Mouse (Mus musculus) layer of hippocampus, postnatal 36 days (tissue): ENCODE data around the gene Ccdc57. TPM values are rescaled to one million over a fixed set of nuclear protein-coding genes. Genes with fewer than 3 reads are reported as not detected.
"Not testable (repeated sequence)": the region's sequence is repeated elsewhere in the genome, so short reads cannot be mapped to it uniquely, and the experiment has no call there.

ENCODE experiments used
- DNase-seq, 2 experiments: peaks; one replicate each; pipeline ENCODE4 v3.0.0; 2022
- total RNA-seq, 2 experiments: library from RNA; stranded (reverse); gene quantifications; 2 replicates each; pipeline ENCODE4 v1.2.3; 2021

The Ccdc57 gene
- total RNA-seq, 2 experiments from 2014 or later = 6.1 to 7.0 TPM

- DNase-seq = no peak
Measured at GRCm38 (mm10) chr11:120783426-120784063, 149.1 kb downstream of the Ccdc57 start.

- not testable (repeated sequence) for DNase-seq
Measured at GRCm38 (mm10) chr11:120781361-120781760, 151.3 kb downstream of the Ccdc57 start.

- DNase-seq = no peak
Measured at GRCm38 (mm10) chr11:120779876-120780275, 152.8 kb downstream of the Ccdc57 start.

GRCm38 (mm10) chr11:120777123-120777522 lies 155.5 kb downstream of the Ccdc57 start:
- DNase-seq = no peak

Other genes starting within 250 kb of the Ccdc57 start
- gene Cenpx, start 219.1 kb downstream of the Ccdc57 start, total RNA-seq = 10 to 100 TPM; 15.5 to 15.7 TPM
- 10 to 100 TPM; 56.6 to 69.3 TPM for gene Lrrc45, start 218.9 kb downstream of the Ccdc57 start, total RNA-seq
- gene Rac3, start 211.4 kb downstream of the Ccdc57 start, total RNA-seq = 10 to 100 TPM; 36.5 to 41.0 TPM
- 10 to 100 TPM in 1 of 2 experiments, 1 to 10 TPM in 1; 8.1 to 10.8 TPM for gene Dcxr, start 205.6 kb downstream of the Ccdc57 start, total RNA-seq
- 1 to 10 TPM; 1.7 to 2.3 TPM for gene Cbr2, start 200.8 kb downstream of the Ccdc57 start, total RNA-seq
- gene Hmga1b, start 170.1 kb downstream of the Ccdc57 start, total RNA-seq = 10 to 100 TPM; 19.5 to 20.1 TPM
- gene Rfng, start 148.7 kb downstream of the Ccdc57 start, total RNA-seq = 10 to 100 TPM; 66.1 to 68.6 TPM
- 100 to 1,000 TPM; 146 to 147 TPM for gene Gps1, start 148.6 kb downstream of the Ccdc57 start, total RNA-seq
- 10 to 100 TPM; 44.7 to 52.9 TPM for gene Dus1l, start 136.5 kb downstream of the Ccdc57 start, total RNA-seq
- gene Fasn, start 108.3 kb downstream of the Ccdc57 start, total RNA-seq = 100 to 1,000 TPM; 173 to 191 TPM
- gene Slc16a3, start 15.6 kb upstream of the Ccdc57 start, total RNA-seq = 1 to 10 TPM; 2.3 to 2.5 TPM
- gene Csnk1d, start 58.5 kb upstream of the Ccdc57 start, total RNA-seq = 100 to 1,000 TPM; 129 to 137 TPM
- gene Cd7, start 106.5 kb upstream of the Ccdc57 start, total RNA-seq = not detected
- not detected for gene Sectm1b, start 130.7 kb upstream of the Ccdc57 start, total RNA-seq
- not detected for gene Sectm1a, start 148.3 kb upstream of the Ccdc57 start, total RNA-seq
- gene Tex19.2, start 185.8 kb upstream of the Ccdc57 start, total RNA-seq = not detected
- gene Tex19.1, start 213.3 kb upstream of the Ccdc57 start, total RNA-seq = not detected
- under 1 TPM in 1 of 2 experiments, not detected in 1; 0.23 TPM for gene Uts2r, start 227.4 kb upstream of the Ccdc57 start, total RNA-seq